Mouse (Mus musculus) limb, embryonic 14.5 days (tissue): ENCODE results near the gene Rassf1. TPM values are rescaled to one million over a fixed set of nuclear protein-coding genes. Genes with fewer than 3 reads are reported as not detected.

Source experiments
- ATAC-seq: fragments of 200-750 bp; cut with Nextera tagmentation; 2 replicates; pipeline ENCODE4 v1.8.0; 2017; ENCODE audit warnings: low read depth, moderate number of reproducible peaks, moderate TSS enrichment; ENCODE audit not compliant: low FRiP score
- DNase-seq: peaks from one replicate; pipeline ENCODE4 v3.0.0-alpha.2; 2015; ENCODE audit warnings: low spot score
- H3K27ac ChIP-seq: fragments of 300-500 bp; sonication (generic); replicated peaks from 2 replicates; pipeline ENCODE4 v1.5.1; 2014; ENCODE audit warnings: low read depth, mild to moderate bottlenecking, low read length, moderate library complexity, mixed read lengths
- H3K27me3 ChIP-seq: fragments of 300-500 bp; sonication (generic); 2 replicates; pipeline ENCODE4 v1.6.1; 2014; ENCODE audit warnings: low read length, mixed read lengths; ENCODE audit not compliant: control insufficient read depth, insufficient read depth
- H3K36me3 ChIP-seq: fragments of 300-500 bp; sonication (generic); 2 replicates; pipeline ENCODE4 v1.6.1; 2014; ENCODE audit warnings: mild to moderate bottlenecking, low read length, moderate library complexity, mixed read lengths; ENCODE audit not compliant: control insufficient read depth, insufficient read depth
- H3K4me1 ChIP-seq: fragments of 300-500 bp; sonication (generic); 2 replicates; pipeline ENCODE4 v1.6.1; 2014; ENCODE audit warnings: antibody characterized with exemption, low read length, mixed read lengths; ENCODE audit not compliant: control insufficient read depth, insufficient read depth
- H3K4me2 ChIP-seq: fragments of 300-500 bp; sonication (generic); replicated peaks from 2 replicates; pipeline ENCODE4 v1.6.1; 2014; ENCODE audit warnings: low read depth, mild to moderate bottlenecking, low read length, moderate library complexity; ENCODE audit not compliant: severe bottlenecking
- H3K4me3 ChIP-seq: fragments of 300-500 bp; sonication (generic); replicated peaks from 2 replicates; pipeline ENCODE4 v1.5.1; 2014; ENCODE audit warnings: low read length
- H3K9ac ChIP-seq: fragments of 300-500 bp; sonication (generic); 2 replicates; pipeline ENCODE4 v1.6.1; 2014; ENCODE audit warnings: mild to moderate bottlenecking, low read depth, low read length, moderate library complexity; ENCODE audit not compliant: severe bottlenecking
- H3K9me3 ChIP-seq: fragments of 300-500 bp; sonication (generic); 2 replicates; pipeline ENCODE4 v1.6.1; 2016; ENCODE audit warnings: low read length; ENCODE audit not compliant: control insufficient read depth
- POLR2A ChIP-seq: fragments of 200-500 bp; IDR thresholded peaks from 2 replicates; pipeline ENCODE4 v1.8.0; 2012; ENCODE audit warnings: inconsistent platforms, mild to moderate bottlenecking, moderate library complexity, borderline replicate concordance; ENCODE audit not compliant: insufficient read depth, insufficient read length; ENCODE audit errors: extremely low read depth
- WGBS: fragments of 180-500 bp; shearing (Covaris S2); extraction: QIAGEN DNeasy Blood & Tissue Kit; methylation state at CpG from one replicate; pipeline ENCODE4 v1.1.7; 2014; 5-methylcytosine and 5-hydroxymethylcytosine counted together
- polyA plus RNA-seq, 2 experiments: library from polyadenylated mRNA; depleted of rRNA in 1 of 2; stranded (reverse) in 1 of 2; unstranded in 1 of 2; fragments of >200 nt; fragmentation: Nextera tagmentation in 1 of 2; extraction: Ambion mirVana in 1 of 2; gene quantifications; 2 replicates each; pipeline versions ENCODE4 v1.2.1 to v1.2.3; 2012 to 2014

Rassf1 gene
- polyA plus RNA-seq, 2 experiments = 67.6 to 74.7 TPM

GRCm38 (mm10) chr9:107552690-107553393 lies 1.5 kb downstream of the Rassf1 start:
- Histone ChIP-seq H3K27ac (peak overlapping the region; percentile 85; the same call in 1 of the 2 replicates), H3K36me3 (peaks cover 20% of the 10 kb centered on the region), H3K9ac (peak overlapping the region; percentile 60; the same call in 1 of the 2 replicates), H3K4me3 (peak overlapping the region; percentile 85), H3K27me3 (no peaks in the 10 kb centered on the region), H3K4me2 (peak overlapping the region; percentile 98), H3K9me3 (no peaks in the 10 kb centered on the region), H3K4me1 (peaks cover 44% of the 10 kb centered on the region)
- WGBS = 67% methylated on average over 5 of the region's 5 CpGs
- DNase-seq = no peak
- TF ChIP-seq POLR2A = no peak
- no peak for ATAC-seq

- Histone ChIP-seq H3K9me3 (no peaks in the 10 kb centered on the region), H3K27ac (peak overlapping the region; percentile 79), H3K4me3 (peak overlapping the region; percentile 85), H3K9ac (peak overlapping the region; percentile 60), H3K4me1 (peaks cover 44% of the 10 kb centered on the region), H3K36me3 (peaks cover 29% of the 10 kb centered on the region), H3K27me3 (no peaks in the 10 kb centered on the region), H3K4me2 (peak overlapping the region; percentile 98)
- ATAC-seq = peak; percentile 18
- 7% methylated on average over 37 of the region's 37 CpGs for WGBS
- TF ChIP-seq POLR2A = no peak
- DNase-seq = no peak
Observed at GRCm38 (mm10) chr9:107553541-107554318, 2.4 kb downstream of the Rassf1 start.

DNA sequence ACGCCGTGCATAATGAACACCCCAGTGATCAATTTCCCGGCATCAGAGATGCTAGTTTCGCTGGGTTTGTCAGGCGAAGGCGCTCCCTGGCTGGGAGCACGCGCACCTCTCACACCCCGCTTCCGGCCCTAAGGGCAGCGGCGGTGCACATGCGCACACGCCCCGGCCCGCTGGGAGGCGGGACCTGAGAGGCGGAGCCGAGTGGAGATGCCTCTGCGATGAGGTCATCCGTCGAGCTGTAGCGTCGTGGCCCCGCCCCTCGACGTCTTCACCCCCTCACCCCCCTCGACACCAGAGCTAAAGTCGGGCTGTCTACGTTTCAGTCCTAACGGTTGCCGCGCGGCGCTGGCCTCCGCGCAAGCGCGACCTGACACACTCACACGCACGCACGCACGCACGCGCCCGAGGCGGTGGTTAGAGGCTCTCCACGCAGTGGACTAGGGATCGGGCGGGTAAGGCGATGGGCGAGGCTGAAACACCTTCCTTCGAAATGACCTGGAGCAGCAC lies 3.0 kb downstream of the Rassf1 start:
- ATAC-seq (peak; percentile 91), DNase-seq (peak; percentile 98)
- Histone ChIP-seq H3K4me3 (peak overlapping the region; percentile 85), H3K27me3 (no peaks in the 10 kb centered on the region), H3K9me3 (no peaks in the 10 kb centered on the region), H3K4me2 (peak overlapping the region; percentile 98), H3K36me3 (peaks cover 35% of the 10 kb centered on the region), H3K4me1 (peaks cover 44% of the 10 kb centered on the region), H3K27ac (peak overlapping the region; percentile 91), H3K9ac (peak overlapping the region; percentile 80)
- 0% methylated on average over 36 of the region's 53 CpGs for WGBS
- peak; percentile 64; the same call in 1 of the 2 replicates for TF ChIP-seq POLR2A

GRCm38 (mm10) chr9:107555031-107555457 lies 3.7 kb downstream of the Rassf1 start:
- peak overlapping the region; percentile 98 for H3K4me2 ChIP-seq
- 0 out of 2 replicates have a peak, but pooled peaks have one; percentile 12 for TF ChIP-seq POLR2A
- WGBS = 0% methylated on average over 23 of the region's 23 CpGs
- peak overlapping the region; percentile 80 for H3K9ac ChIP-seq
- peaks cover 44% of the 10 kb centered on the region for H3K4me1 ChIP-seq
- H3K27ac ChIP-seq = peak overlapping the region; percentile 91
- peak overlapping the region; percentile 85 for H3K4me3 ChIP-seq
- peaks cover 42% of the 10 kb centered on the region for H3K36me3 ChIP-seq
- peak; percentile 55 for DNase-seq
- H3K27me3 ChIP-seq = no peaks in the 10 kb centered on the region
- ATAC-seq = no peak
- H3K9me3 ChIP-seq = no peaks in the 10 kb centered on the region

DNA sequence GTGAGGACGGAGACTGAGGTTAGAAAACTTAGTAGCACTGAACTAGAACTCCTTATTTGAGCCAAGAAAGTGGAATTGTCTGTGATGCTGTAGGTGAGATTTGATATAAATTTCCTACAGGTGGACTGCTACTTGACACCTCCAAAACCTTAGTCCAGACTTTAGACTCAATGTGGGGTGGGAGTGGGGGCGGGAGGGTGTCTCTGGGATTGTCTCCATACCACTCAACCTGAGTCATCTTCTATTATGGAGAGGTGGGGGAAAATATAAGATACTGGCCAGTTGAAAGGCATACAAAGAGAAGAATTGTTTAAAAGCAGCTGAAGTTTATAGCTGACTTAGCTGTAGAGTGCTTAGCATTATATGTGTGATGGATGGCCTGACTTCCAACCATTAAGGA lies 4.3 kb downstream of the Rassf1 start:
- no peak overlapping the region for H3K27ac ChIP-seq
- H3K27me3 ChIP-seq = no peaks in the 10 kb centered on the region
- ATAC-seq = no peak
- peak overlapping the region; percentile 80 for H3K9ac ChIP-seq
- peaks cover 42% of the 10 kb centered on the region for H3K4me1 ChIP-seq
- H3K4me2 ChIP-seq = peak overlapping the region; percentile 98
- DNase-seq = no peak
- no peak for TF ChIP-seq POLR2A
- WGBS = 28% methylated on average over 2 of the region's 2 CpGs
- H3K4me3 ChIP-seq = peak overlapping the region; percentile 85
- peaks cover 48% of the 10 kb centered on the region for H3K36me3 ChIP-seq
- H3K9me3 ChIP-seq = no peaks in the 10 kb centered on the region
